Mouse (Mus musculus) gastrocnemius, postnatal 4 days (tissue): Measurements from ENCODE around the gene Fbxo33. TPM values are rescaled to one million over a fixed set of nuclear protein-coding genes. Genes with fewer than 3 reads are reported as not detected.
"Not testable (repeated sequence)": the region's sequence is repeated elsewhere in the genome, so short reads cannot be mapped to it uniquely, and the experiment has no call there.

Experiments used
- DNase-seq, 2 experiments: peaks; one replicate each; pipeline ENCODE4 v3.0.0; 2021 to 2022; ENCODE audit warnings: low spot score in 2 of 2, mixed read lengths in 2 of 2
- long read RNA-seq, 2 experiments: library from polyadenylated mRNA; stranded (forward); transcript quantifications; one replicate each; pipeline ENCODE4 v2.0.0; 2021
- total RNA-seq, 2 experiments: library from RNA; stranded (reverse); gene quantifications; 2 replicates each; pipeline ENCODE4 v1.2.3; 2021

Fbxo33 gene
- total RNA-seq, result 1 to 10 TPM; 6.9 to 7.4 TPM
- long read RNA-seq, experiment 1, transcript Fbxo33-201 (4 exons, 3,688 nt), result major isoform, 7 of 8 reads
- long read RNA-seq, experiment 1, partial matches to known transcripts, result 0 of 8 reads
- long read RNA-seq, experiment 1, other reads (novel, unspliced or antisense), result 1 of 8 reads
- long read RNA-seq, experiment 2, transcript Fbxo33-201 (4 exons, 3,688 nt), result major isoform, 5 of 8 reads
- long read RNA-seq, experiment 2, partial matches to known transcripts, result 0 of 8 reads
- long read RNA-seq, experiment 2, other reads (novel, unspliced or antisense), result 3 of 8 reads

DNA sequence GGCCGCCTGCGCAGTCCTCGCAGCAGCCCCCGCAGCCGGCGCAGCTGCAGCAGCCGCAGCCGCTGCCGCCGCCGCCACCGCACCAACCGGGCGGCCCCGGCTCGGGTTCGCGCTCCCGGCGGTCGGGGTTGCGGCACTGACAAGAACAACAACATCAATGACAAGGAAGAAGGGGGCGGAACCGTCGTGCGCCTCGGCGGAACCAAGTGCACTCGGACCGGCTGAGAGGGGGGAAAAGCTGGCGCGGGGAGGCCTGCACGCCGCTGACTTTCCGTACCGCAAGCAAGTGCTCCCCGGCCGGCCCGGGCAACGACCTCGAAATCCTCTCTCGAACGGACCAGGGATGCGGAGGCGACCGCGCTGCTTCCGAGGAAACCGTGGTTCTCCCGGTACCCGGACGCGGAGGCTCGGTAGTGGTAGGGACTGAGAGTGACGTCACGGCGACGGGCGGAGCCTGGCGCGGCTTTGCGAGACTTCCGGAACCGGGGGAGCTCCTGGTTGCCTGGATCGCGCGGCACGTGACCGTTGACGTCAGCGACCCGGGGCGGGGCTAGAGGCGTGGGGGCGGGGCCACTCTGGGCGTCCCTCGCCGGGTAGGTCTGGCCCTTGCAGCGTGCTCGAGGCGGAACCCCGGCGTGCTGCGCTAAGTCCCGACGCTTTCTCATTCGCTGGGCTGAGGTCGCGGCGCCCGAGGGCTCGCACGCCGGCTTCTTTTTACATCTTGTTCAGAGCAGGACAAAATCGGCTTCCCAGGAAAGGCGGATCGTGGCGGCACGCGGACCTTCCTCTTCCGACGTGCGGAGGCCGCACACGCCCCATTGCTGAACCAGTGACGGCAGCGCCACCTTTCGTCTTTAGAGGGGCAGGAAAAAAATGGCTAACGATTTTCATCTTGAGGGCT is at the start of gene Fbxo33:
Gene Fbxo33, minus strand, starts transcription at position 401 of the 901 bp plus-strand sequence.
- peak; percentile 96 to 97 for DNase-seq

DNA sequence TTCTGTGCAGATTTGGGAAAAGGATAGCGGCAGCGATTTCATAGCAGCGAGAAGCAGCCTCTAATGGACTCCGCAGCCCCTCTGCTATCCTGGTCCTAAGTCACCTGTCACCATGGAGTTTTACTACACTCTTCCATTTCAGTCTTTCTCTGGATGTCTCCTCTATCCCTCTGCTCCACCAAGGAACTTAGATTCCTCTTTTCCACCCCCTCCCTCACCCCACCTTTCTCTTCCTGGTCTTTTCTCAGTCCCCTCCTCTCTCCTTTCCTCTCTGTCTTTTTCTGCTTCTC is 46.4 kb upstream of the Fbxo33 start:
- no peak for DNase-seq

DNA sequence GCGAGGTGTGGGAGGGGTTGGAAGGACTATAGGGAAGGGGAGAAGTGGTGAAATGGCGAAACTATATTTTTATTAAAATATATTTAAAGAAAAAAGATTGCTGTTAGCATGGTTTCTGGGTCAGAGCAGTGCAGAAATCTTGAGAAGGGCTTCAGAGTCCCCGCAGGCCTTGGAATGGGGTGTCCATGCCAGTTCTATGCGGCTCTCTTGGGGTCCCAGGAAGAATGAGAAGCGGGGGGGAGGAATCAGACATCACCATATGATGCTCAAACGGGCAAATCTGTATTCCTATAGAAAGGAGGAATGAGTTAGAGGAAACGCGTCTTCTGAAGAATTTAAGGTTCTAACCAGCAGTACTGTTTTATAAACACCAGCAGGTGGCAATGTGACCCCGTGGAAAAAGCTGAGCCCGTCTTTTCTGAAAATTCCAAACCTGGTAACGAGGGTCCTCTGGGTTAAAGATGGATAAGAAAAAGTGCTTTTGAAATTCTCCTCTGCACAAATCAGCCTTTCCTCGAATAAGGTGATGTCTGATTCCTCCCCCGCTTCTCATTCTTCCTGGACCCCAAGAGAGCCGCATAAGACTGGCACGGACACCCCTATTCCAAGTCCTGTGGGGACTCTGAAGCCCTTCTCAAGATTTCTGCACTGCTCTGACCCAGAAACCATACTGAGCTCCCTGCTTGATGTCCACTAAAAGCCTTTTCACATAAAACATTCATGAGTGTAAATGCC is 45.8 kb upstream of the Fbxo33 start:
- no peak for DNase-seq

DNA sequence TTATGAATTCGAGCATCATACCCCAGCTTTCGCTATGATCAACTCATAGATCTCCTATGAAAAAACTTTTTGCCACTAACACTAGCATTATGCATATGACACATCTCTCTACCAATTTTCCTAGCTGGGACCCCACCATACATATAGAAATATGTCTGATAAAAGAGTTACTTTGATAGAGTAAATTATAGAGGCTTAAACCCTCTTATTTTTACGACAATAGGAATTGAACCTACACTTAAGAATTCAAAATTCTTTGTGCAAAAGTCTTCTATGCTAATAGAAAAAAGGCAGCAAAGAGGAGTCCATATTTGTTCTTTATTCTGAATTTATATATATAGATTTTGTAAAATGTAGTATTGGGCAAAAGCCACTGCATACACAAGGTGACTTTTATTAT is 43.3 kb upstream of the Fbxo33 start:
- no peak for DNase-seq

DNA sequence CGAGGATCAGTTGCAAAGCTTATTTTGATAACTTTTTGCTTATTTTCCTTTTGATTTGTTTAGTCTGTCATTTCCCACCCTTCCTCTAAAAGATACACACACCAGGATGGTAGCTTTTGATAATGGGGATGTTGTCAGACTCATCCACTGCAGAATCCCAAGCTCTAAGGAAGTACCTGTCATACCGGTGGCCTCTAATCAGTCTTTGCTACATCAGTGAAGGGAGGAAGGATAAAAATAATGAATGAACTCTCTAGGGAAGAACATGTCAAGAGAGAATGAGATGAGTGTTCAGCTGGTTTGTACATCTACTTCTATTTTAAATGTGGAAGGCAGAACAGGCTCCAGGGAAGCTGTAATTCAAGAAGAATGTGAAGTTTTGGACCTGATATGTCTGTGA is 41.3 kb upstream of the Fbxo33 start:
- no peak for DNase-seq

DNA sequence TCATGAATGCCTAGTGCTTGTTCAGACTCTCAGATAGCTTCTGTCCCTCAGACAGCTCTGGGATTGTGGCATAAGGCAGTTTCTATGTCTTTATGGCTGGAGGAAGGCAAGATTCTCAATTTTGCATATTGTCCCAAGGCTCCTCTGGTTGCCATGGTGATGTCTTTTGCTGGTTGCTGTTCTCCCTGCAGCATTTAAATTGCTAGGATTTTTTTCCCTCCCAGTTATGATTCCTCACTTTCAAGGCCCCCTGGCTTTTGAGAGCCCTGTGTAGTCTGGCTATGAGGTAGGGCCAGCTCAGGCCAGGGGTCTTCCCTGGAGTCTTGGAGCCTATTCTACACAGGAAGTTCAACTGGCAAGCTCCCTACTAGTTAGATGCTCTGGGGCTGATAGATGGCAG is 40.8 kb upstream of the Fbxo33 start:
- no peak for DNase-seq

DNA sequence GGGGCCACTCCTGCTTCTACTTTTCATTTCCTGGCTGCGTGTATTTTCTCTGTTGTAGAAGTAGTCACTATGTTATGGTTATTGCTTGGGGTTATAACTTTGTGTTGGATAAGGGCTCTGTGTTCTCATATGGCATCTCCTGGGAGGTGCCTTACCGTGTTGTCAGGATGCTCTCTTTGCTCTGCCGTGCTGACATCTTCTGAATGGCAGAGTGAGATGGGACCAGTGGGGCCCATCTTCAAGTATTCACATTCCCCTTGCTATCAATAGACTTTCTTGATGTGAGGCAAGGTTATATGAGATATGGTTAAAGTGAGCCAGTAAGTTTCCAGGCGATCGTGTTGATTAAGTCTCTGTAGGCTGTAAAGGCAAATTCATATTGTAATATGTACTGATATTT is 39.5 kb upstream of the Fbxo33 start:
- no peak for DNase-seq

DNA sequence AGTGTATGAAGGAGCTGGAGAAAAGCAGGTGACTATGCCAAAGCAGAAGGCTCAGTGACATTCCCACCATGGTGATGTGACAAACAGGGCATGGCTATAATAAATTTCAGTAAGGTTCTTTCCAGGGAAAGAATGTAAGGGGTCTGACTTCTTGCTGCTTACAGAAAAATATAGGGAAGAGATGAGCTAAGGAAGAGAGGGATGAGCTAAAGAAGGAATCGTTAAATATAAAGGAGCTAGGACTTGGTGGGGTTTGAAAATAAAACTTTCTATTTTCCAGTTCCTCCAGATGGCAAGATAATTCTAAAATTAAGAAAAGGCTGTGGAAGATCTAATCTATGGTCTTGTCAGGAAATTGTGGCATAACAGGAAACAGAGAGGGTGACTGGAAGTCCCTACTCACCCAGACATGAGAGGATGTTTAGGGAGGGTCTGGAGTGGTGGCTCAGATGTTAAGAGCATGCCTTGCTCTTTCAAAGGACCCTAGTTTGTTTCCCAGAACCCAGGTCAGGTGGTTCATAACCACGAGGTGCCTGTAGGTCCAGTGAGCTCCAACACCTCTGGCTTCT is 30.8 kb upstream of the Fbxo33 start:
- DNase-seq, result no peak

DNA sequence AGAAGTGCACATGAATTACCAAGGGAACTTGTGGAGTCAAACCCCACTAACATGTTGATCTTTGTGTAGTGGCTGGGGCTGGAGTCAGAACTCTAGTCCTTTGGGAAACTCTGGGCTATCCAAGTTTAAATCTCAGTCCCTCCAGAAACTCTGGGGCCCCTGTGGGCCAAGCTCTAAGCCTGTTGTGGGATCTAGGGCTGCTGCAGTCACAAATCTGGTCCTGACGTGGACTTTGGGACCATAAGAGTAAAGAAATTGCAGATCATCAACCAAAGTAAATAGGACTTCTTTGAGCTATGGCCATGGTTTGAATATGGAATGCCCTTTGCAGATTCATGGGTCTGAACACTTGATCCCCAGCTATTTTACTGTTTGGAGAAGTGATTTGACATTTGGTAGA is 29.4 kb upstream of the Fbxo33 start:
- no peak for DNase-seq

DNA sequence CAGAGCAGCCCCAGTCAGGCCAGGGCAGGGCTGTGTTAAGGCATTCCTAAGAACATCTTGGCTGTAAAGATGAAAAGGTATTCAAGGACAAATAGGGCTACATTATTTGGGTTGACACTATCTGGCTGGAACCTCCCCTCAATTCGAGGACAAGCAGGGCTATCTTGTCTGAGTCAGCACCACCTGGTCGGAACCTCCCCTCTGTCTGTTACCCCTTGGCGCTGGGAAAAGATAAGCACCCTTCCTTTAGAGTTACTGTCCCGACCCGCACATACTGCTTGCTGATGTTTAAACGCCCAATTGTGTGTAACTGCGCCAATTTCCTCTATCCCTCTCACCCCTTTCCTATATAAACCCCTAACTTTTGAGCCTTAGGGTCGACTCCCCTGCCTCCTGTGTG is 21.5 kb upstream of the Fbxo33 start:
- not testable (repeated sequence) for DNase-seq

DNA sequence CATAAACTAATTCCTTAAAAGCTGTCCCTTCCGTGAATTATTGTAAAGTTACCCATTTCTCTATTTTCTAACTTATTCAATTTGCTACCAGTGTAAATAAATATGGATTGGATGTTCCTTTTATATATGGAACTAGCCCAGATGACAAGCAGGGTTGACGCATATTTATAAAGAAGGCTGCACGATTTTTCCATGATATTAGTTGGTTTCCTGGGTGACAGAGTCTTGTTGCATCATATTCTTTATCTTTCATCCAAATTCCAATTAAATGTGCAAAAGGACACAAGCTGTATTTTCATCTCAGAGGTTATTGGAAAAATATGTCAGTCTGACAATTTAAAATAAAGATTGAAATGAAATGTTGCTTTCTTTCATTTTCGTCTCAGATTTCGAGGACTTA is 18.9 kb upstream of the Fbxo33 start:
- DNase-seq, result no peak

DNA sequence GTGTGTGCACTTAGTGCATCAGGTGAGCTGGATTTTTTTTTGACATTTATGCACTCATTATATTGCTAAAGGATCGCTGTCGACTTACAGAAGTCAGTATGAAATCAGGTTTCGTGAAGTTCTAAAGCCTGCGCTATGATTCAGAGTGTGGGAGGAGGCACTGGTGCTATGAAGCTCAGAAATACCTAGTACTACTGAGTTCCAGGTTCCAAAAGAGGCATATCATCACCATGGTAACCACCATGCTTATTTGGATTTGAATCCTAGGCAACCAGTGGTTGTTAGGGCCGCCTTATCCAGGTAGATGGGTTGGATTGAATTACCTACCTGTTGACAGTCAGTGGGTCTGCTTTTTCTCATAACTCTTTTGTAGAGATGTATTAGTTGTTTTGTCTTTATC is 8.9 kb upstream of the Fbxo33 start:
- DNase-seq, result no peak

DNA sequence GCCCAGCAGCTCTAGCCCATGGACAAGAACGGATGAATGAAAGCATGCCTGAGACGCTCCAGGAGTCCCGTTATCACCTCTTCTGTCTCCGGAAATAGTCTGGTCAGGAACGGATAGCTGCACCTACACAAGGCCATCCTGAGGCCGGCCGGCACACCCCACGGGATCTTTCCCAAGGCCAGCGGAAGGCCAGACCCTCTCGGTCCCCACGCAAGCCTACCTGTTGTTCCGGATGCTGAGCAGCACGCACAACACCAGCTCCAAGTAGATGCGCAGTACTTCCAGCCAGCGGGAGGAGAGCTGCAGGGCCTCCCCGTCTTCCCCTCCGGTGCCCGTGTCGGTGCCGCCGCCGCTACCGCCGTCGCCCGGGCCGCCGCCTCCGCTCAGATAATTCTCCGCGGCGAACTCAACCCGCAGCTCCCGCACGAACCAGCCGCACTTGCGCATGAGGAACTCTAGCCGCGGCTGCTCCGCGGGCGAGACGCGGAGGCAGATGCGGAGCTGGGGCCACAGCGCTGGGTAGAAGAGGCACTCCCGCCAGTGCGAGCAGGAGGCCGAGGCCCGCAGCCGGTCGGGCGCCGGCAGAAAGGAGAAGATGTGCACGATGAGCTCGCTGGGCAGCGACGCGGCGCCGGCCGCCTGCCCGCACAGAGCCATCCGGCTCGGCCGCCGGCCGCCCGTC is 744 bp downstream of the Fbxo33 start:
- DNase-seq, result peak; percentile 18 to 30

DNA sequence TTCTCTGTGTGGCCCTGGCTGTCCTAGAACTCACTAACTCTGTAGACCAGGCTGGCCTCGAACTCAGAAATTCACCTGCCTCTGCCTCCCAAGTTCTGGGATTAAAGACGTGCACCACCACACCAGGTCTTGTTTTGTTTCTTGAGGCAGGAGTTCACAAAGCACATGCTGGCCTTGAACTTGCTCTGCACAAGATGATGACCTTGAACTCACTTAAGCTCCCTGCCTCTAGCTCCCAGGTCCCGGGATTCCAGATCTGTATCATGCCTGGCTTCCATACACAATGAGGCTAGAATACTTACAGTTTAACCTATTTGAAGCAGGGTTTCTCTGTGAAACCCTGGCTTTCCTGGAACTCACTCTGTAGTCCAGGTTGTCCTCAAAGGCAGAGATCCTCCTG is 2.2 kb downstream of the Fbxo33 start:
- DNase-seq, result no peak

DNA sequence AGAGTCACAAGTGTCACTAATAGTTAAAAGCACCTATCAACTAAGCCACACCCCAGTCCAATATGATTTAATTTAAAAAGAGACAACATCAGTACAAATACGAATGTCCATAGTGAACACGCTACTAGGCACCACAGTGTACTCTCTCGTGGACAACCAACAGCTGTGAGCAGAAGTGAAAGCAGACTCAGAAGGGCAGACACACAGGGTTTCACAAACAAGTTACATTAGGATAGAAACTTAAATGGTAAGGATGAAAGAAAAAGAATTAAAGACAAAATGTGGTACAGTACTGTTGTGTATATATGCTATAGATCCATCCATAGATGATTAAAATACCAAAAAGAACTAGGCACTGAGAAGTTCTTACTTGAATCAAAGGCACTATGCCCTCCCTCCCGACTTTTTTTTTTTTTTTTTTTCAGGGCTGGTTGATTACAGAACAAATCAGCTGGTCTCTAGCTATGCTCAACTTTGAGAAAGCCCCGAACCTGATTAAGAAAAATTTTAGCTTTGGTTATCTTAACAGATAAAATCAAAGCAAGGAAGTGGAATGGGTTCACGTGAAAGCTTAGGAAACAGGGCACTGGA is 2.8 kb downstream of the Fbxo33 start:
- no peak for DNase-seq

DNA sequence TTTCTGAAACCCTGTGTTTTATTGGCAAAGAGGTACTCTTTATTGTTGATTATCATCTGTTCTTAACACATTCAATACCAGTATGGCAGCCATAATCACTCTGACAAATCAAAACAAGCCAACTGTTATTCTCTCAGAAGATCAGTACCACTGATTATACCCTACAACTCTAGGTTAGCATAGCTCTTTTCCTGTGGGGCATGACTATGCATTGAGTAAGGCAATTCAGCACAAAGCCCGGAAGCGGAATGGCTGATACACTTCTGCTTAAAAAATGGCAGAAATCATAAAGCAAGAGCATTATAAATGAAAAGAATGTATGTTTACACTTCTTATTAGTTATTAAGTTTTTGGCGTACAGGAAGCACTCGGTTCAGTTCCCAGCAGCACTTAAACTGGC is 3.3 kb downstream of the Fbxo33 start:
- no peak for DNase-seq

DNA sequence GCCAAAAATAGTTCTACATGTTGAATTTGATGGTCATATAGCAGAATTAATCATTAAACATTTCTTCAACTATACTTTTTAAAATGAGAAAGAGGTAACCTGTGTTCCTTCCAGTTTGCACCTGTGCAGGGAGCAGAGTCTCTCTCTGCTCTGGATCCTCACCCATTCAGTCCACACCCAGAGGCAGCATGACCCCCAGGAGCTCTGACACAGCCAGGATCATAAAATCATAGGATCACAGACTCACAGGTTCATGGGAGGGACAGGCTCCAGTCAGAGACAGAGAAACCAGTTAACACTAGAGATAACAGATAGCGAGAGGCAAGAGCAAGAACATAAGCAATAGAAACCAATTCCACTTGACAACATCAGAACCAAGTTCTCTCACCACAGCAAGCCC is 11.7 kb downstream of the Fbxo33 start:
- DNase-seq, result no peak

DNA sequence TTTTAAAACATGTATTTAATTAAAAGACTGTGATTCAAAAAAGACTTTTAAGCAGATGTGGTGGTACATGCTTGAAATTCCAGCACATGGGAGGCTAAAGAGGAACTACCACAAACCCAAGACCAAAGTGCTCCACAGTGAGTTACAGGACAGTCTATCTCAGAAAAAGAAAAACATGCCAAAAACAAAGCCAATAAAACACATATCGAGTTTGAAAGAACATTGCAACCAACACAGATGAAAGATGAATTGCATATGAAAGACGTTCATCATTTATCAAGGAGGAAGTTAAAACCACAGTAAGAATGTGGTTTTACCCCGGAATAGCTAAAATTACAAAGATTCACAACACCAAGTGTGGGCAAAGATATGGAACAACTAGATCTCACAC is 12.5 kb downstream of the Fbxo33 start:
- no peak for DNase-seq

DNA sequence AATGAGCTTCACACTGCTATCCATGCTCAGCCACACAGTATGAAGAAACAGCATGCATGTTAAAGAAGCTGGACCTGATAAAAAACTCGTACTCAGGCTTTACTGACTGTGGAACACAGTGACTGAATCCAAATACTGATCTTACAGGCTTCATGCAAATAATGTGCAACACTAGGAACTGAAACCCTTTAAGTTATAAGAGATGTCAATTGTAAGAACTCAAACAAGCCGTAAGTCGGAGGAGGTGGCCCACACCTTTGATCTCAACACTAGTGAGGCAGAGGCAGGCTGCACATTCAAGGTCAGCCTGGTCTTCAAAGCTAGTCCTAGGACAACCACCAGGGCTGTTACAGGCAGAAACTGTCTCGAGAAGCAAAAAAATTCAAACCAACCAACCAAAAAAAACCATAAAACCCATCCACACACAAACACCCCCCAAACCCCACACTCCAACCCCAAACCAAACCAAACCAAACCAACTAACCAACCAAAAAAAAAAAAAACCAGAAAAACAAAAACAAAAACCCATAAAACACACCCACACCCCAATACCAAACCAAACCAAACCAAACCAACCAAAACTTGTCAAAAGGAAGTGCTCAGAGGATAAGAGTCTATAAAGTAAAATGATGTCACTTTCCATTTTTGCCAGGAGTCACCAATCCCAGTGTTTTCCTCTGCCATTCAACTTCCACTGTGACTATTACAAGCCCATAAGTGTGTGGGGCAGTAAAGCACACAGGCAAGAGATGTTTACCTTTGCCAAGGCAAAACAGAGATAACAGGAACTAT is 13.1 kb downstream of the Fbxo33 start:
- DNase-seq, result no peak

DNA sequence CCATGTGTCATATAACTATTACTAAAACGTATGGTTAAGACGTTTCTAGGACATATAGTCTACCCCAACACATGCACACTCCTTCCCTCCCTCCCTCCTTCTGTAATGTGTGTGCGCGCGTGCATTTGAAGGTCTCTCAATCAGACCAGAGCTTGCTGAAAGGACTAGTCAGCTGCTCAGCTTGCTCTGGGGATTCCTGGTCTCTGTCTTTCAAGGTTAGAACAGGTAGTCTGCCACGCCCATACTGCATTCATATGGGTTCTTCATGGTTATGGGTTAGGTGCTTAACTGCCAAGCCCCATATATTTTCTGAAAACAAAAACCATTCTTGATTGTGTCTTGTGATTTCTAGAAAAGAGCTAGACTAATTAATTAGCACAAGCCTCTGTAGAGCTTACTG is 14.0 kb downstream of the Fbxo33 start:
- DNase-seq, result no peak
